Mouse (Mus musculus) lung, postnatal 36 days (tissue): ENCODE data around the gene Htr5b.

ENCODE experiments used
- DNase-seq: peaks from one replicate; pipeline ENCODE4 v3.0.0; 2022; ENCODE audit warnings: mixed read lengths

Htr5b gene

GRCm38 (mm10) chr1:121528399-121528720 lies at the start of gene Htr5b:
Gene Htr5b (minus strand): TSS chr1:121528465.
- DNase-seq, result no peak

GRCm38 (mm10) chr1:121577491-121577890 lies 49.2 kb upstream of the Htr5b start:
- no peak for DNase-seq

GRCm38 (mm10) chr1:121570522-121570921 lies 42.3 kb upstream of the Htr5b start:
- DNase-seq, result no peak

- peak; percentile 96 for DNase-seq
These were observed 39.5 kb upstream of the Htr5b start, which contains the start of gene Ddx18 for GRCm38 (mm10) chr1:121567521-121568489. Gene Ddx18 (minus strand): TSS chr1:121567989.

GRCm38 (mm10) chr1:121557861-121558260 lies 29.6 kb upstream of the Htr5b start:
- no peak for DNase-seq

- no peak for DNase-seq
These were observed 23.2 kb upstream of the Htr5b start for GRCm38 (mm10) chr1:121551457-121551835.

- DNase-seq, result no peak
These were observed 22.7 kb upstream of the Htr5b start for GRCm38 (mm10) chr1:121550801-121551456.

- DNase-seq, result no peak
These were observed 21.2 kb upstream of the Htr5b start for GRCm38 (mm10) chr1:121549456-121549855.

- DNase-seq, result no peak
These were observed 20.4 kb upstream of the Htr5b start for GRCm38 (mm10) chr1:121548667-121549066.

GRCm38 (mm10) chr1:121546844-121547243 lies 18.6 kb upstream of the Htr5b start:
- DNase-seq, result no peak

GRCm38 (mm10) chr1:121540361-121540760 lies 12.1 kb upstream of the Htr5b start:
- DNase-seq, result no peak

GRCm38 (mm10) chr1:121531439-121531838 lies 3.2 kb upstream of the Htr5b start:
- no peak for DNase-seq

GRCm38 (mm10) chr1:121529286-121529685 lies 1.0 kb upstream of the Htr5b start:
- DNase-seq, result no peak

- DNase-seq, result no peak
These were observed 466 bp downstream of the Htr5b start for GRCm38 (mm10) chr1:121527600-121528398.

GRCm38 (mm10) chr1:121527061-121527460 lies 1.2 kb downstream of the Htr5b start:
- DNase-seq, result no peak

GRCm38 (mm10) chr1:121518609-121519008 lies 9.7 kb downstream of the Htr5b start:
- DNase-seq, result no peak

GRCm38 (mm10) chr1:121511966-121512365 lies 16.3 kb downstream of the Htr5b start:
- no peak for DNase-seq

GRCm38 (mm10) chr1:121511186-121511585 lies 17.1 kb downstream of the Htr5b start:
- no peak for DNase-seq

GRCm38 (mm10) chr1:121510420-121511140 lies 17.7 kb downstream of the Htr5b start:
- no peak for DNase-seq

GRCm38 (mm10) chr1:121508729-121509128 lies 19.5 kb downstream of the Htr5b start:
- no peak for DNase-seq

GRCm38 (mm10) chr1:121497093-121497492 lies 31.2 kb downstream of the Htr5b start:
- no peak for DNase-seq

GRCm38 (mm10) chr1:121490241-121490640 lies 38.0 kb downstream of the Htr5b start:
- DNase-seq, result peak; percentile 12
